Mouse (Mus musculus): ENCODE results near the gene Nfix. TPM values are rescaled to one million over a fixed set of nuclear protein-coding genes. Genes with fewer than 3 reads are reported as not detected.

The Nfix gene
- polyA plus RNA-seq, 1 experiment from 2014 or later: 61.4 TPM

GRCm38 (mm10) chr8:84730541-84731370 is 69.4 kb downstream of the Nfix start:
- H3K9me3 ChIP-seq (replicated peaks): no peaks in the 10 kb centered on the region
- H3K36me3 ChIP-seq: peaks cover 20% of the 10 kb centered on the region
- no peak overlapping the region for H3K4me3 ChIP-seq (replicated peaks)
- 56% methylated on average over 9 of the region's 9 CpGs for WGBS
- H3K4me1 ChIP-seq: peaks cover 89% of the 10 kb centered on the region
- H3K27ac ChIP-seq (replicated peaks): peak overlapping the region; percentile 67; the same call in 1 of the 2 replicates
- H3K9ac ChIP-seq: no peak overlapping the region
- no peak for ATAC-seq (ENCODE audit: insufficient number of reproducible peaks, low FRiP score, low TSS enrichment, low read depth)
- H3K27me3 ChIP-seq: no peaks in the 10 kb centered on the region
- H3K4me2 ChIP-seq (replicated peaks): no peak overlapping the region

DNA sequence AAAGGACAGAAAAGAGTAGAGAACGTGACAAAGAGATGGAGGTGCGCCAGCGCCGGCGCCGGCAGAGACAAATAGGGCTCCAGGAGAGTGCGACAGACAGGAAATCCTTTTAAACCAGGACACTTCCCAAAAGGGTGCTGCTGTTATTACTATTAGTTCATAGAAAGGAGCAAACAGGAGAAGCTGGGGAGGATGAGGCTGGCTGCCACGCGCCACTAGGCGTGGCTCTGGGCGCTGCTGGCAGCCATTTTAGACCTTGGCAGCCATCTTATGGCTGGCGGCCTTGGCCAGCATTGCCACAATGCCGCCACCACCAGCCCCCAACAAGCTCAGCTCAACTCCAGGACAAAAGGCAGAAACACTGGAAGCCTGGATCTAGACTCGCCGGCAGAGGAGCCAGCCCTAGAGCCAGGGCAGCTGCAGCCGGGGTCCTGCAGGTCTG is 70.2 kb downstream of the Nfix start:
- H3K4me2 ChIP-seq (replicated peaks): no peak overlapping the region
- no peak overlapping the region for H3K9ac ChIP-seq
- H3K9me3 ChIP-seq (replicated peaks): no peaks in the 10 kb centered on the region
- peaks cover 26% of the 10 kb centered on the region for H3K36me3 ChIP-seq
- 88% methylated on average over 16 of the region's 16 CpGs for WGBS
- H3K27me3 ChIP-seq: no peaks in the 10 kb centered on the region
- H3K4me1 ChIP-seq: peaks cover 90% of the 10 kb centered on the region
- H3K4me3 ChIP-seq (replicated peaks): no peak overlapping the region
- no peak for ATAC-seq (ENCODE audit: insufficient number of reproducible peaks, low FRiP score, low TSS enrichment, low read depth)
- peak overlapping the region; percentile 67 for H3K27ac ChIP-seq (replicated peaks)

- Histone ChIP-seq H3K9me3 (replicated peaks) (no peaks in the 10 kb centered on the region), H3K9ac (no peak overlapping the region), H3K27ac (replicated peaks) (0 out of 2 replicates have a peak overlapping the region, but pooled peaks have one; percentile 28), H3K27me3 (no peaks in the 10 kb centered on the region), H3K4me3 (replicated peaks) (no peak overlapping the region), H3K4me1 (peaks cover 90% of the 10 kb centered on the region), H3K36me3 (peaks cover 26% of the 10 kb centered on the region), H3K4me2 (replicated peaks) (no peak overlapping the region)
- 49% methylated on average over 3 of the region's 3 CpGs for WGBS
- no peak for ATAC-seq (ENCODE audit: insufficient number of reproducible peaks, low FRiP score, low TSS enrichment, low read depth)
Measured at GRCm38 (mm10) chr8:84728474-84728873, 71.7 kb downstream of the Nfix start.

GRCm38 (mm10) chr8:84725941-84726259 is 74.2 kb downstream of the Nfix start:
- Histone ChIP-seq H3K36me3 (peaks cover 37% of the 10 kb centered on the region), H3K4me2 (replicated peaks) (no peak overlapping the region), H3K4me3 (replicated peaks) (no peak overlapping the region), H3K9me3 (replicated peaks) (no peaks in the 10 kb centered on the region), H3K27me3 (no peaks in the 10 kb centered on the region), H3K27ac (replicated peaks) (peak overlapping the region; percentile 98), H3K9ac (peak overlapping the region; percentile 26), H3K4me1 (peaks cover 88% of the 10 kb centered on the region)
- ATAC-seq (ENCODE audit: insufficient number of reproducible peaks, low FRiP score, low TSS enrichment, low read depth): no peak
- 21% methylated on average over 3 of the region's 3 CpGs for WGBS

- WGBS: 51% methylated on average over 10 of the region's 10 CpGs
- peak overlapping the region; percentile 26 for H3K9ac ChIP-seq
- no peaks in the 10 kb centered on the region for H3K27me3 ChIP-seq
- no peak overlapping the region for H3K4me3 ChIP-seq (replicated peaks)
- H3K9me3 ChIP-seq (replicated peaks): no peaks in the 10 kb centered on the region
- peaks cover 86% of the 10 kb centered on the region for H3K4me1 ChIP-seq
- peak overlapping the region; percentile 98 for H3K27ac ChIP-seq (replicated peaks)
- H3K4me2 ChIP-seq (replicated peaks): 0 out of 2 replicates have a peak overlapping the region, but pooled peaks have one; percentile 3
- peaks cover 41% of the 10 kb centered on the region for H3K36me3 ChIP-seq
- no peak for ATAC-seq (ENCODE audit: insufficient number of reproducible peaks, low FRiP score, low TSS enrichment, low read depth)
Measured at GRCm38 (mm10) chr8:84725246-84725940, 74.8 kb downstream of the Nfix start.

DNA sequence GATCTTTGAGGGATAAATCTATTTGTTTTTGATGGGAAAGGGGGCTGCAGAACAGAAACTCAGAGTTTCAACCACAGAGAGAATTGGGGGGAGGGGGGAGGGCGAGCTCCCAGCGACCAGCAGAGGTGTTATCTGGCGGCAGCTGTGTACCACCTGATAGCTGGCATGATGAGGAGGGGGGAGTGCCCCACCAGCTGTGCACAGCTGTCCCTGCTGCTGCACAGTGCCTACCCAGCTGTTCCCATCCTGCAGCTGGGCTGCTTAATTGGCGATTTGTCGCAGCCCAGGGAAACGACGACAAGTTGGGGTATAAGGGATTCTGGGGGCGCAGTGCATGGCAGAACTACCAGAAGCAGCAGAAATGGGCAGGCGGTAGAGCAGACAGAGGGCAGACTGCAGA is 75.5 kb downstream of the Nfix start:
- Histone ChIP-seq H3K4me3 (replicated peaks) (no peak overlapping the region), H3K4me2 (replicated peaks) (0 out of 2 replicates have a peak overlapping the region, but pooled peaks have one; percentile 43), H3K27ac (replicated peaks) (peak overlapping the region; percentile 98), H3K36me3 (peaks cover 48% of the 10 kb centered on the region), H3K4me1 (peaks cover 84% of the 10 kb centered on the region), H3K9me3 (replicated peaks) (no peaks in the 10 kb centered on the region), H3K9ac (no peak overlapping the region), H3K27me3 (no peaks in the 10 kb centered on the region)
- 35% methylated on average over 9 of the region's 9 CpGs for WGBS
- ATAC-seq (ENCODE audit: insufficient number of reproducible peaks, low FRiP score, low TSS enrichment, low read depth): no peak

DNA sequence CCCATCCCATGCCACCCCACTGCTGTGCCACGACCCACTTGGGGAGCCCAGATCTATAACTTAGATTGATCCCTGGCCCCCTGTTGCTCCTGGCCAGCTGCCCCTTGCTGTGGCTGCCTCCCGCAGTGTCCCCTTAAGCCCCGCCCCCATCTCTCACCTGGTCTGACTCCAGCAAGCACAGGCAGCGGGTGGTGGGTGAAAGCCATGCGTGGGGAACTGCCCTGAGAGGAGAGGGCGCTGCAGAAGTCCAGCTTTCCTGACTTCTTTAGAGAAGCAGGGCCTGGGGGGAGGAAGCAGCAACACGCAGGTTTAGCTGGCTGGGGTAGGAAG is 76.6 kb downstream of the Nfix start:
- H3K4me3 ChIP-seq (replicated peaks): no peak overlapping the region
- H3K36me3 ChIP-seq: peaks cover 60% of the 10 kb centered on the region
- H3K9ac ChIP-seq: 0 out of 2 replicates have a peak overlapping the region, but pooled peaks have one; percentile 23
- peak overlapping the region; percentile 43 for H3K4me2 ChIP-seq (replicated peaks)
- no peak for ATAC-seq (ENCODE audit: insufficient number of reproducible peaks, low FRiP score, low TSS enrichment, low read depth)
- WGBS: 11% methylated on average over 7 of the region's 7 CpGs
- H3K4me1 ChIP-seq: peaks cover 86% of the 10 kb centered on the region
- H3K27ac ChIP-seq (replicated peaks): peak overlapping the region; percentile 98
- H3K27me3 ChIP-seq: no peaks in the 10 kb centered on the region
- H3K9me3 ChIP-seq (replicated peaks): no peaks in the 10 kb centered on the region

DNA sequence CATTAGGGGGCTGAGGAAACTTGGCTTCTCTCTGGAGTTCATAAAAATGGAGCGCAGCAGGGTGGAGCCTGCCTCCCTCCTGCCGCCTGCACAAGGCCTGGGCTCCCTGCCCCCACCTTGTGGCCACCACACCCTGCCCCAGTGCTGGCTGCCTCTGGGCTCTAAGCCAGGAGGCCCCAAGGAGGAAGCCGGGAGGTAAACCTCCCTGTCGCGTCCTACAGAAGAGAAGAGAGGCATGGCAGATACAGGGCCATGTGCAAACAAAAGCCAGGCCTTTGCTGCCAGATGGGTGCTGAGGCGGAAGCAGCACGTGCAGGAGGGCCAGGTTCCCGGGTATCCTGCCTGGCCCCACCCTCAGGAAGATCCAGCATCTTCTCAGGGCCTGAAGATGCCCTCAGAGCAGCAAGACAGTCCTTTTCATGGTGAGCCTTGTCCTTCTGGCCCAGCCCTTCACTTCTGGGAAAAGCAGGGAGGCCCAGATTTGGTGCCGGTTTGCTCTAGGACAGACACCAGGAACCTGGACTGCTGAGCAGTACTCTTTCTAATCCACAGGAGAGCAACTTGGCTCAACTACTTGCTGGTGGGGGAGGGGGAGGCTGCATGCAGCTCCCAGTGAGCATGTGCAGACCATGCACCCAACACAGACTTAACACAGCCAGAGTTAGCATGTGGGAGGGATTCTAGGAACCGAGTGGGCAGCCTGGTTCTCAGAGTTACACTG is 77.1 kb downstream of the Nfix start, which contains the start of gene G430095P16Rik:
Gene G430095P16Rik (plus strand): TSS at position 158 of the 721 bp plus-strand sequence.
- H3K36me3 ChIP-seq: peaks cover 63% of the 10 kb centered on the region

GRCm38 (mm10) chr8:84722530-84722849 is 77.7 kb downstream of the Nfix start:
- ATAC-seq (ENCODE audit: insufficient number of reproducible peaks, low FRiP score, low TSS enrichment, low read depth): no peak
- 29% methylated on average over 6 of the region's 6 CpGs for WGBS
- no peak overlapping the region for H3K4me3 ChIP-seq (replicated peaks)
- peaks cover 65% of the 10 kb centered on the region for H3K36me3 ChIP-seq
- no peaks in the 10 kb centered on the region for H3K9me3 ChIP-seq (replicated peaks)
- no peaks in the 10 kb centered on the region for H3K27me3 ChIP-seq
- H3K27ac ChIP-seq (replicated peaks): peak overlapping the region; percentile 98
- H3K4me1 ChIP-seq: peaks cover 80% of the 10 kb centered on the region
- no peak overlapping the region for H3K9ac ChIP-seq
- peak overlapping the region; percentile 43 for H3K4me2 ChIP-seq (replicated peaks)

More for the DNA sequence above, 77.1 kb downstream of the Nfix start, which contains the start of gene G430095P16Rik:
- Histone ChIP-seq H3K4me1 (peaks cover 83% of the 10 kb centered on the region), H3K27me3 (no peaks in the 10 kb centered on the region), H3K9me3 (replicated peaks) (no peaks in the 10 kb centered on the region), H3K4me2 (replicated peaks) (peak within 1 kb of the TSS; percentile 43), H3K27ac (replicated peaks) (peak within 1 kb of the TSS; percentile 98), H3K4me3 (replicated peaks) (peak within 1 kb of the TSS; percentile 7; the same call in 1 of the 2 replicates), H3K9ac (peak within 1 kb of the TSS; percentile 23; the same call in 1 of the 2 replicates)
- ATAC-seq (ENCODE audit: insufficient number of reproducible peaks, low FRiP score, low TSS enrichment, low read depth): peak; percentile 91
- WGBS: 5% methylated on average over 10 of the region's 10 CpGs

- Histone ChIP-seq H3K36me3 (peaks cover 51% of the 10 kb centered on the region), H3K4me1 (peaks cover 79% of the 10 kb centered on the region), H3K9me3 (replicated peaks) (no peaks in the 10 kb centered on the region), H3K4me3 (replicated peaks) (no peak overlapping the region), H3K9ac (no peak overlapping the region), H3K27ac (replicated peaks) (no peak overlapping the region), H3K4me2 (replicated peaks) (no peak overlapping the region), H3K27me3 (peaks cover 6% of the 10 kb centered on the region)
- no peak for ATAC-seq (ENCODE audit: insufficient number of reproducible peaks, low FRiP score, low TSS enrichment, low read depth)
- WGBS: 75% methylated on average over 5 of the region's 5 CpGs
Measured at GRCm38 (mm10) chr8:84718959-84719690, 81.0 kb downstream of the Nfix start.
